Mouse (Mus musculus): Measurements from ENCODE around the gene Fads2. TPM values are rescaled to one million over a fixed set of nuclear protein-coding genes. Genes with fewer than 3 reads are reported as not detected.

Fads2 gene
- total RNA-seq, 1 experiment from 2014 or later: 36.4 TPM

GRCm38 (mm10) chr19:10107051-10107611, 5.6 kb upstream of the Fads2 start:
- no peak for ATAC-seq (replicated peaks in 1 of 2; ENCODE audit: insufficient read depth in 1 of 2, low FRiP score in 2 of 2, low TSS enrichment in 1 of 2, low read depth in 1 of 2, poor library complexity in 2 of 2, severe bottlenecking in 2 of 2)

- ATAC-seq (replicated peaks in 1 of 2; ENCODE audit: insufficient read depth in 1 of 2, low FRiP score in 2 of 2, low TSS enrichment in 1 of 2, low read depth in 1 of 2, poor library complexity in 2 of 2, severe bottlenecking in 2 of 2): no peak
These were observed 5.1 kb upstream of the Fads2 start for GRCm38 (mm10) chr19:10106634-10107033.

GRCm38 (mm10) chr19:10105034-10105493, 3.5 kb upstream of the Fads2 start:
- no peak for ATAC-seq (replicated peaks in 1 of 2; ENCODE audit: insufficient read depth in 1 of 2, low FRiP score in 2 of 2, low TSS enrichment in 1 of 2, low read depth in 1 of 2, poor library complexity in 2 of 2, severe bottlenecking in 2 of 2)

GRCm38 (mm10) chr19:10104234-10104633, 2.7 kb upstream of the Fads2 start:
- no peak for ATAC-seq (replicated peaks in 1 of 2; ENCODE audit: insufficient read depth in 1 of 2, low FRiP score in 2 of 2, low TSS enrichment in 1 of 2, low read depth in 1 of 2, poor library complexity in 2 of 2, severe bottlenecking in 2 of 2)

- ATAC-seq (replicated peaks in 1 of 2; ENCODE audit: insufficient read depth in 1 of 2, low FRiP score in 2 of 2, low TSS enrichment in 1 of 2, low read depth in 1 of 2, poor library complexity in 2 of 2, severe bottlenecking in 2 of 2): 0 out of 4 replicates have a peak, but pooled peaks of 1 of the 2 experiments have one; percentile 3
These were observed 631 bp upstream of the Fads2 start for GRCm38 (mm10) chr19:10102054-10102700.

GRCm38 (mm10) chr19:10100631-10101071, 895 bp downstream of the Fads2 start:
- ATAC-seq (replicated peaks in 1 of 2; ENCODE audit: insufficient read depth in 1 of 2, low FRiP score in 2 of 2, low TSS enrichment in 1 of 2, low read depth in 1 of 2, poor library complexity in 2 of 2, severe bottlenecking in 2 of 2): peak; percentile 70 to 72

GRCm38 (mm10) chr19:10097826-10098225, 3.7 kb downstream of the Fads2 start:
- no peak for ATAC-seq (replicated peaks in 1 of 2; ENCODE audit: insufficient read depth in 1 of 2, low FRiP score in 2 of 2, low TSS enrichment in 1 of 2, low read depth in 1 of 2, poor library complexity in 2 of 2, severe bottlenecking in 2 of 2)

- ATAC-seq (replicated peaks in 1 of 2; ENCODE audit: insufficient read depth in 1 of 2, low FRiP score in 2 of 2, low TSS enrichment in 1 of 2, low read depth in 1 of 2, poor library complexity in 2 of 2, severe bottlenecking in 2 of 2): no peak
These were observed 5.1 kb downstream of the Fads2 start for GRCm38 (mm10) chr19:10096371-10096876.

- no peak for ATAC-seq (replicated peaks in 1 of 2; ENCODE audit: insufficient read depth in 1 of 2, low FRiP score in 2 of 2, low TSS enrichment in 1 of 2, low read depth in 1 of 2, poor library complexity in 2 of 2, severe bottlenecking in 2 of 2)
These were observed 6.9 kb downstream of the Fads2 start for GRCm38 (mm10) chr19:10094695-10095094.

GRCm38 (mm10) chr19:10093829-10094228, 7.7 kb downstream of the Fads2 start:
- ATAC-seq (replicated peaks in 1 of 2; ENCODE audit: insufficient read depth in 1 of 2, low FRiP score in 2 of 2, low TSS enrichment in 1 of 2, low read depth in 1 of 2, poor library complexity in 2 of 2, severe bottlenecking in 2 of 2): no peak

GRCm38 (mm10) chr19:10086976-10087375, 14.6 kb downstream of the Fads2 start:
- no peak for ATAC-seq (replicated peaks in 1 of 2; ENCODE audit: insufficient read depth in 1 of 2, low FRiP score in 2 of 2, low TSS enrichment in 1 of 2, low read depth in 1 of 2, poor library complexity in 2 of 2, severe bottlenecking in 2 of 2)

- ATAC-seq (replicated peaks in 1 of 2; ENCODE audit: insufficient read depth in 1 of 2, low FRiP score in 2 of 2, low TSS enrichment in 1 of 2, low read depth in 1 of 2, poor library complexity in 2 of 2, severe bottlenecking in 2 of 2): no peak
These were observed 16.1 kb downstream of the Fads2 start for GRCm38 (mm10) chr19:10085454-10085853.

- ATAC-seq (replicated peaks in 1 of 2; ENCODE audit: insufficient read depth in 1 of 2, low FRiP score in 2 of 2, low TSS enrichment in 1 of 2, low read depth in 1 of 2, poor library complexity in 2 of 2, severe bottlenecking in 2 of 2): no peak
These were observed 19.4 kb downstream of the Fads2 start for GRCm38 (mm10) chr19:10082105-10082504.

GRCm38 (mm10) chr19:10080384-10080783, 21.2 kb downstream of the Fads2 start:
- ATAC-seq (replicated peaks in 1 of 2; ENCODE audit: insufficient read depth in 1 of 2, low FRiP score in 2 of 2, low TSS enrichment in 1 of 2, low read depth in 1 of 2, poor library complexity in 2 of 2, severe bottlenecking in 2 of 2): no peak

- no peak for ATAC-seq (replicated peaks in 1 of 2; ENCODE audit: insufficient read depth in 1 of 2, low FRiP score in 2 of 2, low TSS enrichment in 1 of 2, low read depth in 1 of 2, poor library complexity in 2 of 2, severe bottlenecking in 2 of 2)
These were observed 23.2 kb downstream of the Fads2 start for GRCm38 (mm10) chr19:10078392-10078791.

- no peak for ATAC-seq (replicated peaks in 1 of 2; ENCODE audit: insufficient read depth in 1 of 2, low FRiP score in 2 of 2, low TSS enrichment in 1 of 2, low read depth in 1 of 2, poor library complexity in 2 of 2, severe bottlenecking in 2 of 2)
These were observed 28.4 kb downstream of the Fads2 start for GRCm38 (mm10) chr19:10073145-10073544.

- ATAC-seq (replicated peaks in 1 of 2; ENCODE audit: insufficient read depth in 1 of 2, low FRiP score in 2 of 2, low TSS enrichment in 1 of 2, low read depth in 1 of 2, poor library complexity in 2 of 2, severe bottlenecking in 2 of 2): no peak
These were observed 29.7 kb downstream of the Fads2 start for GRCm38 (mm10) chr19:10071892-10072291.

- no peak for ATAC-seq (replicated peaks in 1 of 2; ENCODE audit: insufficient read depth in 1 of 2, low FRiP score in 2 of 2, low TSS enrichment in 1 of 2, low read depth in 1 of 2, poor library complexity in 2 of 2, severe bottlenecking in 2 of 2)
These were observed 30.4 kb downstream of the Fads2 start for GRCm38 (mm10) chr19:10071166-10071565.

All from hematopoietic stem cell, adult 5-6 weeks (primary cell).